Mouse (Mus musculus) hindbrain, postnatal 0 days (tissue): ENCODE data around the gene Gm21834. TPM values are rescaled to one million over a fixed set of nuclear protein-coding genes. Genes with fewer than 3 reads are reported as not detected.
A peak's percentile ranks its signal among the peaks of the same experiment; 100 is the strongest.

Experiments used
- ATAC-seq: fragments of 200-750 bp; cut with Nextera tagmentation; 2 replicates; pipeline ENCODE4 v1.8.0; 2017; ENCODE audit warnings: mild to moderate bottlenecking, moderate TSS enrichment, moderate library complexity
- DNase-seq: peaks from one replicate; pipeline ENCODE4 v3.0.0-alpha.2; 2015; ENCODE audit warnings: low spot score
- H3K27ac ChIP-seq: fragments of 300-500 bp; sonication (generic); 2 replicates; pipeline ENCODE4 v1.5.1; 2014; ENCODE audit warnings: mild to moderate bottlenecking
- H3K27me3 ChIP-seq: fragments of 300-500 bp; sonication (generic); 2 replicates; pipeline ENCODE4 v1.6.1; 2014; ENCODE audit warnings: low read length, mixed read lengths; ENCODE audit not compliant: insufficient read depth
- H3K36me3 ChIP-seq: fragments of 300-500 bp; sonication (generic); 2 replicates; pipeline ENCODE4 v1.6.1; 2014; ENCODE audit warnings: low read length, mixed read lengths; ENCODE audit not compliant: insufficient read depth
- H3K4me1 ChIP-seq: fragments of 300-500 bp; sonication (generic); 2 replicates; pipeline ENCODE4 v1.6.1; 2014; ENCODE audit warnings: antibody characterized with exemption, low read length, mixed read lengths; ENCODE audit not compliant: insufficient read depth
- H3K4me2 ChIP-seq: fragments of 300-500 bp; sonication (generic); 2 replicates; pipeline ENCODE4 v1.6.1; 2014; ENCODE audit warnings: low read depth, mild to moderate bottlenecking, low read length, moderate library complexity, mixed read lengths
- H3K4me3 ChIP-seq: fragments of 300-500 bp; sonication (generic); 2 replicates; pipeline ENCODE4 v1.5.1; 2014; ENCODE audit warnings: low read length
- H3K9ac ChIP-seq: fragments of 300-500 bp; sonication (generic); replicated peaks from 2 replicates; pipeline ENCODE4 v1.6.1; 2014; ENCODE audit warnings: mild to moderate bottlenecking, low read length, moderate library complexity, mixed read lengths
- H3K9me3 ChIP-seq: fragments of 300-500 bp; sonication (generic); 2 replicates; pipeline ENCODE4 v1.6.1; 2016; ENCODE audit warnings: low read length, mixed read lengths
- CTCF ChIP-seq: IDR thresholded peaks from 2 replicates; pipeline ENCODE4 v1.5.1; 2016; ENCODE audit warnings: antibody characterized with exemption, control low read depth, low read depth
- WGBS: fragments of 180-500 bp; shearing (Covaris S2); extraction: QIAGEN DNeasy Blood & Tissue Kit; methylation state at CpG from one replicate; pipeline ENCODE4 v1.1.7; 2014; 5-methylcytosine and 5-hydroxymethylcytosine counted together
- polyA plus RNA-seq: library from polyadenylated mRNA; unstranded; fragments of >200 nt; fragmentation: Nextera tagmentation; extraction: Ambion mirVana; gene quantifications from 2 replicates; pipeline ENCODE4 v1.2.1, GENCODE M21; 2015
- total RNA-seq: library from RNA; depleted of rRNA; stranded (reverse); fragments of >200 nt; gene quantifications from 2 replicates; pipeline ENCODE4 v1.2.3, GENCODE M21; 2014; rRNA removed

The Gm21834 gene
- total and polyA plus RNA-seq, 2 experiments from 2014 or later = not detected

DNA sequence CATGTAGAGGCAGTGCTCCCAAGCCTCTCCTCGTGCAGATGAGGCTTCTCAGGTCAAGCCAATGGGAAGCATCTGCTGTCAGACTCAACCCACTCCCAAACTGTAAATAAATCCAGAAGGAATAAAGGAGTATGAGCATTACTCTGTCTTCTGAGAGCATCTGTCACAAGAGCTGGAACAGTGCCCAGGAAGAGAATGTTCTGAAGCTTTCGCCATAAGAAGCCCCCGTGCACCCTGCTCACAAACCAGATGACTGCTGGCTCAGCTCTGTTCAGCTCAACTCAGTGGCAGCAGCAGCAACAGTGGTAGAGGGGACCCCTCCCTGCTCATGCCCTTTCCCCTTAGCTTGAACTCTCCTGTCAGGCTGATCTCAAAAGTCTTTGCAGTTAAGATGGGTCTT, 47.2 kb downstream of the Gm21834 start:
- no peak overlapping the region for H3K4me3 ChIP-seq
- WGBS = 53% methylated on average over 3 of the region's 3 CpGs
- H3K9ac ChIP-seq = no peak overlapping the region
- TF ChIP-seq CTCF = no peak
- no peaks in the 10 kb centered on the region for H3K27me3 ChIP-seq
- ATAC-seq (peak; percentile 47; the same call in 1 of the 2 replicates), DNase-seq (peak; percentile 66)
- H3K36me3 ChIP-seq = no peaks in the 10 kb centered on the region
- H3K4me2 ChIP-seq = no peak overlapping the region
- H3K9me3 ChIP-seq = no peaks in the 10 kb centered on the region
- H3K4me1 ChIP-seq = no peaks in the 10 kb centered on the region
- H3K27ac ChIP-seq = no peak overlapping the region

Other genes with a start within 250 kb of the Gm21834 start
- gene Vmn2r120, start 196.7 kb downstream of the Gm21834 start, total RNA-seq = not detected in 2 replicates
- gene Vmn2r120, start 196.7 kb downstream of the Gm21834 start, polyA plus RNA-seq = not detected in 2 replicates
- 5.1 and 6.9 TPM in 2 replicates for gene Cntnap5c, start 27.4 kb upstream of the Gm21834 start, total RNA-seq
- gene Cntnap5c, start 27.4 kb upstream of the Gm21834 start, polyA plus RNA-seq = 2.4 and 2.9 TPM in 2 replicates